Mouse (Mus musculus) gastrocnemius, adult 8-10 months (tissue): ENCODE measurements around the gene Svop. TPM values are rescaled to one million over a fixed set of nuclear protein-coding genes. Genes with fewer than 3 reads are reported as not detected.

Experiments
- DNase-seq, 2 experiments: peaks; one replicate each; pipeline ENCODE4 v3.0.0; 2022; ENCODE audit warnings: low spot score in 2 of 2
- total RNA-seq, 4 experiments: library from RNA; stranded (reverse); gene quantifications; 2 replicates each; pipeline ENCODE4 v1.2.4; 2022

Svop gene
- total RNA-seq, 4 experiments from 2014 or later, result not detected

DNA sequence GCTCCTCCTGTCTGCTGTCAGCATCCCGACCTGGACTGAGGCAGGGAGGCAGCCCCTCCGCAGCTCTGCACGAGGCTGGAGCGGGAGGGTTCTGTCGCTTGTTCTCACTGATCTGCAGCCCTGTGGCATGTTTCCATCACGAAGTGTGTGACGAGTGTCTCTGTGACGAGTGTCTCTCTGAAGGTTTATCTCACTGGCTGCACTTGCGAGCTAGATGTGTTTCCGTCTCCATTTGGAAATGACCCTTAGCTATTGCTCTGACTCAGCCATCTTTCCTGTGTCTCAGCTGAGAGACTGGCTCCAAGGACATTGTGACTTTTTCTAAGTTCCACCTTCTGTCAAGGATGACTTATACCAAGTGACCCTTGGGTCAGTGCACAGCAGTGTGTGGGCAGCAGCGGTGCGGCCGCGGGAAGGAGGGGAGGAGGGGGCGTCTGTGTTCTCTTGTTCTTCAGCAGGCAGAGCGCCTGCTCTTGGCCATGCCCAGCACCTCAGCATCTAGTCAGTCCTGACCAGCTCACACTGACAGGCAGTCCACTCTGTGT is 15.1 kb upstream of the Svop start:
- no peak for DNase-seq

DNA sequence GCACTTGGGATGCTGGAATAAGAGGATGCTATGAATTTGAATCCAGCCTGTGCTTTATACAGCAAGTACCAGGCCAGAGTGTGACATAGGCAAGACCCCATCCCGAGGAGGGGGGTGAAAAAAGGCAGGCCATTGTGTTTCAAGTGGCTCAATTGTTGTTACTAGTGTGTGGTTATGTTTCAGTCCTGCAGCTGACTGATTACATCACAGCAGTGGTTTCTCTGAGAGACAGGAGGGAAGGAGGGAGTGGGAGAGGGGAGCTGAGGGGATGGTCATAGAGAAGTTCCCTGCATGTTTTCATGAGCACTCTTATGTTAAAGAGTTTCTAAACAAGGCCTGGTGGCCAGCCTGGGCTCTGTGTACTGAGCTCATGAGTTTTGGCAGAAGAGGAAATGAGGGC is 11.4 kb upstream of the Svop start:
- no peak for DNase-seq

- DNase-seq, result no peak
These were observed 10.5 kb upstream of the Svop start for GRCm38 (mm10) chr5:114101873-114102272.

- DNase-seq, result no peak
These were observed 9.2 kb upstream of the Svop start for GRCm38 (mm10) chr5:114100390-114101099.

DNA sequence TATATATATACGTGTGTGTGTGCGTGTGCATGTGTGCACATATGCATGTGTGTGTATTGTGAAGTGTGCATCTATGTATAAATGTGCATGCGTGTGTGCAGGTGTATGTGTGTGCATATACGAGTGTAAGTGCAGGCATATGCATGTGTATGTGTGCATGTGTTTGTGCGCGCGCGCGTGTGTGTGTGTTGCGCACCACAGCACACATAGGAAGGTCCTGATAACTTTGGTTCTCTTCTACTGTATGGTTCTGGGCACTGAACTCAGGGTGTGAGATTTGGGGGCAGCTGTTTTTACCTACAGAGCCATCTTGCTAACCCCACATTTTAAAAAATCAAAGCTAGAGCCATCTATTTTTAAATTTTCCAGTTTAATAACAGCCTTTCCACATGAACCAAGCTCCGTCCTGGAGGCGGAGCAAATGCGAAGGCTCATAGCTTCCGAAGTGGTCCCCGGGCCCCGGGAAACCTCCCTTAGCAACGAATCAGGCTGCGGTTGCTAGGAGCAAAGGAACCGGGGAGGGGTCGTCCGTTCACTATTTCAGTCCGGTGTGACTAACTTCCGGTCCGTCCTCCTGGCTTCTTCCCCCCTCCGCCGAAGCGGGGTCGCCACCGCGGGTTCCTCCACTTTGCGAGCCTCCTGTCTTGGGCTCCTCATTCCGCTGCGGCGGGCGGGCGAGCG is 8.5 kb upstream of the Svop start:
- DNase-seq, result peak; percentile 81 to 82

DNA sequence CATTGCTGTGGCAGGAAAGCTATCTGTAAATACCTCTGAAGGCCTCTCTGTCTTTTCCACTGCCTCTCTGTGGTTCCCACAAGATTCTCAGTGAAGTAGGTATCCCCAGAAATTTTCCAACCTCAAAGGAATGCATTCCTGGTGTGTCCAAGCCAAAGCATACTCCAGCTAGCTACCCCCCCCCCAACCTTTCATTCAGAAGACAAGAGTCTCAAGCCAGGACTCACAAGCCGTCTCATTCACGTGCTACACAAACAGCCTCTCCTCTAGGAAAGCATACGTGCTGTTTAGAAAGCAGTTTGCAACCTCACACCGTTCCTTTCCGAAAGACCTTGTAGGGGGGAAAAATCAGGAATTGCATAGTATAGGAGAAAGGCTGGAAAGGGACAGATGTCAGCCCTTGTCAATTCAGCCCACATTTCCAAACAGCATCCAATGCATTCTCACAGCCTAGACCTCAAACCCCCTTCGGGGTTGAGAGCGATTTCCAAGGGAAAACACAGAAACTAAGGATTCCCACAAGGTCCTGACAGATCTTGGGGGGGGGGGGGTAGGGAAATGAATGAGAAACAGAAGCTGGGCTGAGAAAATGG is 853 bp downstream of the Svop start:
- no peak for DNase-seq

- no peak for DNase-seq
These were observed 3.4 kb downstream of the Svop start for GRCm38 (mm10) chr5:114087875-114088480.

- DNase-seq, result no peak
These were observed 5.9 kb downstream of the Svop start for GRCm38 (mm10) chr5:114085501-114085900.

- no peak for DNase-seq
These were observed 14.4 kb downstream of the Svop start for GRCm38 (mm10) chr5:114077009-114077408.

- DNase-seq, result no peak
These were observed 19.1 kb downstream of the Svop start for GRCm38 (mm10) chr5:114072262-114072661.

DNA sequence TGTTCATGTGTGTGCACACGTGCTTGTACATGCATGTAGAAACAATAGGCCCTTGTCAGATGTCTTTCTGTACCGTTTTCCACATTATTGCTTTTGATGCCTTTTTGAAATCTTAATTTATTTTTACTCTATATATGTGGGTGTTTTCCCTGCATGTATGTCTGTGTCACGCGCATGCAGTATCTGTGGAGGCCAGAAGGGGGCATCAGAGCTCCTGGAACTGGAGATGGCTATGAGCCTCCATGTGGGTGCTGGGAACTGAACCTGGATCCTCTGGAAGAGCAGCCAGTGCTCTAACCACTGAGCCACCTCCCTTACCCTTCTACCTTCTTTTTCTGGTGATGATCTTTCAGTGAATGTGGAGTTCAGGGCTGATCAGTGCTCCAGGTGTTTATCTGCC is 20.5 kb downstream of the Svop start:
- no peak for DNase-seq

DNA sequence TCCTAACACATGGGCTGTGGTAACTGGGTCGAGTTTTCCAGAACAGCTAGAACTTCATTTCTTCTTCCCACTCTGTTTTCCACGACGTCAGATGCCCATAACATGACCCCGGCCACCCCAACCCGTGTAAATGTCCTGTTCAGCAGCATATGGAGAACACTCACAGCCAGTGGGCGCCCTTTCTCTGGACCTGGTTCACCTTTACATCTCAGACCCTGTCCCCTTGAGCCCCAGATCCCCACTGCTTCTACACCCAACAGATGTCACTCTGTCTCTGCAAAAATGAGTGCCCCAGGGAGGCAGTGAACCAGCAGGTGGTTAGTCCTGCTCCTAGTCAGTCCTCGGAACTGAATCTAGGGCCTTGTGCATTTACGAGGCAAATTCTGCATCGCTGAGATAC is 23.4 kb downstream of the Svop start:
- DNase-seq, result no peak

- DNase-seq, result no peak
These were observed 23.8 kb downstream of the Svop start for GRCm38 (mm10) chr5:114067543-114067942.

DNA sequence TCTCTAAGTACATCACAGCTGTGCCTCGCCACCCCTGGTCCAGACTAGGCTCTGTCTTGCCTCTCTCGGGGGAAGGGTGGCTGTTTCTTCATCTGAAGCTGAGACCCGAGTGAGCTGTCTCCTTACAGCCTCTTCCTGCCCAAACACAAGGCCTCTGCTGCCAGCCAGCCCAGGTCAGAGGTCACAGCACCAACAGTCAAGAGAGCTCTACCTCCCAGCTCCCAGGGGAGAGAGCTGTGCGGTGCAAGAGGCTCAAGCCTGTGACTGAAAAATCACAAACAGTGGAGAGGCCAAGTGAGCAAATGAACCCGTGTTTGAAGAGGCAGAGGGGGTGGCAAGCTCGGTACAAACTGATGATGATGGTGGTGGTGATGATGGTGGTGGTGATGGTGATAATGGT is 24.8 kb downstream of the Svop start:
- DNase-seq, result no peak

GRCm38 (mm10) chr5:114065161-114065560 is 26.2 kb downstream of the Svop start, which contains the start of gene Usp30:
Usp30 (plus strand) TSS chr5:114065461.
- DNase-seq, result no peak

- no peak for DNase-seq
These were observed 27.4 kb downstream of the Svop start for GRCm38 (mm10) chr5:114063958-114064357.

DNA sequence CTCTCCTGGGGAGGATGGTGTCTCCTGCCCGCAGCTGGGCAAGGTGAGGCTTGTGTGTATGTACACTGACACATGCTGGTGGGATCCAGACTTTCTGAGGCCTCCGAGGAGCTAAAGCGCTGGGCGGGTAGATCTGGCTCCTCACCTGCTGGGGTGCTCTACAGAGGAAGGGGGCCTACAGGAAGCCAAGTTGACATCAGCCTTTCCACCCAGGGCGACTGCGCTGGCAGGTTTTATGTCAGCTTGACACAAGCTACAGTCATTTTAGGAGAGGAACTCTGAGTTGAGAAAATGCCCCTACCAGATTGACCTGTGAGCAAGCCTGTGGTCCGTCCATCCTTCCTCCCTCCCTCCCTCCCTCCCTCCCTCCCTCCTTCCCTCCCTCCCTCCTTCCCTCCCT is 29.7 kb downstream of the Svop start:
- no peak for DNase-seq

DNA sequence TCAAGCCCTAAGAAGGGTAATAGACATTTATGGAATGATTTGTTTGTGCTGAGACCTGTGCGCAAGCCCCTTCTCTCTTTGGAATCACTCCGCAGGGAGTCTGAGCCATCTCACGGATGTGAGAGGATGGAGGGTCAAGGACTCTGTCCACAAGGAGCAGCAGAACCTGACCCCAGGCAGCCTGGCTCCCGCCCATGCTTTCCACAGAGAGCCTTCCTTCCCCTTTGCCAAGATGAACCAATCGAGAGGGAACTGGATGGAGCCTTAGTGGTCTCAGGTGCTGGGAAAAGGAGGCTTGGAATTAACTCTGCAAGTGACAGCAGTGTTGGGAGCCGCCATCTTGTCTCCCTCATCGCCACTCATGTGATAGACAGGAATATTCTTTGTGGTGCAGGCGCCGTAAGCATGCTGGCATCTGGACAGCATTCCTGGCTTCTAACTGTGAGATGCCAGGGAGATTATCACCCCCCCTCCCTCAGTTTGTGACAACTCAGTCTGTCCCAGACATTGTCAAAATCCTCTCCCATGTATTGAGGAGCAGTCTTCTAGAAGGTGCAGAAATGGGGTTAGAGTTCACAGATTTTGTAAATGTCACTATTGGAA is 34.1 kb downstream of the Svop start:
- no peak for DNase-seq

DNA sequence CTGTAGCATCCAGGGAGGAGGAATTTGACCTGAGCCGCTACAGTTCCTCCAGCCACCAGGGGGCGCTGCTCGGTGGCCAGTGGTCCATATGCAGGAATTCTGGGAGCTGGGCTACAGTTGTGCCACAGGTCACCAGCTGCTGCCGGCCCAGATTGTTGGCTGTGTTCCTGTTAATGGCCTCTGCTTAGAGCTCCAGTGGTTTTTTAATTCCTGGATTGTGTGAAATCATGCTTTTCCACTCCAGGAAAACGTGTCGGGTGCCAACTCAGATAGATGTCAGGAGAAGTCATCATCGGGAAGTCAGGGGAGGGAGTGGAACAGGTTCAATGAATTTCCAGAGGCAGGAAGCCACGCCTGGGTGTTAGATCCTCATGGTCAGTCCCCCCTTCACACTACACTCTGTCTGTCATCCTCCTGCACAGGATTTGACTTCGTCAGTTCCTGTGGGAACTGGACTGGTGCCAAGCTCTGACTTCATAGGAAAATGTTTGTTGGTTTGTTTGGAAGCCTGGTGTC is 39.1 kb downstream of the Svop start:
- peak; percentile 38 to 50 for DNase-seq

- DNase-seq, result no peak
These were observed 42.5 kb downstream of the Svop start for GRCm38 (mm10) chr5:114048731-114049308.

DNA sequence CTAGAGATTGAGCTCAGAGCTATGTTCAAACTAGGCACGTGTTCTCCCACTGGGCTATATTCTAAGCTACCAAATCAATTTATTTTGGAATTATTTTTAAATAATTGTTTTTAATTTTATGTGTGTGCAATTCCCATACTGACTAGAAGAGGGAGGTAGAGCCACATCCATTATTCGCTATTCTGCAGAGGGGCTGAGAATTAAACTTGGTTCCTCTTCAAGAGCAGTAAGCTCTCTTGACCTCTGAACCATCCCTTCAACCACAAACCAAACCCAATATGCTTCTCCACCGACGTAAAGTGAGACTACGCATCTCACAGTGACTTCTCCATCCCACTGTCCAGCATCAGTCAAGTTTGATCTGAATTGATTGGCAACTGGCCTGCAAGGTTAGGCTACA is 44.2 kb downstream of the Svop start:
- DNase-seq, result no peak
